Mouse (Mus musculus): ENCODE data around the gene Vmn1r86. TPM values are rescaled to one million over a fixed set of nuclear protein-coding genes. Genes with fewer than 3 reads are reported as not detected.
"Not testable (repeated sequence)": the region's sequence is repeated elsewhere in the genome, so short reads cannot be mapped to it uniquely, and the experiment has no call there.

Gene Vmn1r86
- total and polyA plus RNA-seq, 3 experiments: not detected

GRCm38 (mm10) chr7:13131856-13132255 lies 12.1 kb upstream of the Vmn1r86 start:
- no peak for TF ChIP-seq USF1 (IDR thresholded peaks at IDR 0.05; ENCODE audit: low read depth, low read length)
- TF ChIP-seq CHD1 (IDR thresholded peaks at IDR 0.05; ENCODE audit: low read depth, low read length): no peak
- no peak for TF ChIP-seq ZKSCAN1 (IDR thresholded peaks at IDR 0.05; ENCODE audit: borderline replicate concordance, low read depth, low read length)
- no peak for TF ChIP-seq MXI1 (IDR thresholded peaks at IDR 0.05; ENCODE audit: low read depth, low read length)
- TF ChIP-seq SMC3 (IDR thresholded peaks at IDR 0.05; ENCODE audit: low read depth, low read length): no peak
- no peak for TF ChIP-seq ELF1 (IDR thresholded peaks at IDR 0.05; ENCODE audit: low read depth, low read length)
- no peak for TF ChIP-seq MAFK (IDR thresholded peaks at IDR 0.05; ENCODE audit: insufficient replicate concordance, low read length)
- TF ChIP-seq POLR2AphosphoS2 (IDR thresholded peaks at IDR 0.05; ENCODE audit: low read depth, low read length): no peak
- no peak for TF ChIP-seq POLR2A (IDR thresholded peaks at IDR 0.05; ENCODE audit: low read depth, low read length)
- no peak for TF ChIP-seq USF2 (conservative IDR thresholded peaks at IDR 0.05; ENCODE audit: low read depth, low read length)
- no peak for TF ChIP-seq EP300 (IDR thresholded peaks at IDR 0.05; ENCODE audit: low read length)
- no peak for TF ChIP-seq TCF12 (IDR thresholded peaks at IDR 0.05; ENCODE audit: low read depth, low read length)
- TF ChIP-seq JUN (IDR thresholded peaks at IDR 0.05; ENCODE audit: insufficient read depth, low read depth, low read length): no peak
- TF ChIP-seq IRF4 (IDR thresholded peaks at IDR 0.05; ENCODE audit: low read depth, low read length): no peak
- TF ChIP-seq KAT2A (IDR thresholded peaks at IDR 0.05; ENCODE audit: insufficient replicate concordance, low read length): no peak
- no peak for TF ChIP-seq JUND (conservative IDR thresholded peaks at IDR 0.05; ENCODE audit: low read depth, low read length)
- TF ChIP-seq ZMIZ1 (IDR thresholded peaks at IDR 0.05; ENCODE audit: low read depth, low read length): no peak
- TF ChIP-seq E2F4 (IDR thresholded peaks at IDR 0.05; ENCODE audit: insufficient replicate concordance, low read depth, low read length): no peak
- TF ChIP-seq SIN3A (IDR thresholded peaks at IDR 0.05; ENCODE audit: low read length): no peak
- H3K4me2 ChIP-seq (ENCODE audit: insufficient read depth, low read depth, poor library complexity, severe bottlenecking): no peak overlapping the region
- in situ Hi-C loops (cut with MboI; ENCODE audit: low pct_ligation_motif_present, low pct_unique_long_range_greater_than_20kb, low sequenced_read_pairs) (no loop called here), dilution Hi-C loops (cut with MboI; ENCODE audit: extremely low pct_ligation_motif_present, extremely low pct_unique_long_range_greater_than_20kb, low sequenced_read_pairs) (no loop called here)
- H3K36me3 ChIP-seq (replicated peaks in 1 of 2; ENCODE audit: control insufficient read depth in 1 of 2, insufficient read depth in 1 of 2, low read length in 1 of 2): no peaks in the 10 kb centered on the region
- H3K4me3 ChIP-seq (replicated peaks in 1 of 3; ENCODE audit: low read depth in 2 of 3, low read length in 2 of 3, poor library complexity in 1 of 3): no peak overlapping the region
- no peak overlapping the region for H3K9ac ChIP-seq (ENCODE audit: insufficient read depth, low read depth)
- peaks cover 40% of the 10 kb centered on the region for H3K27me3 ChIP-seq (replicated peaks)
- no peak overlapping the region for H3K27ac ChIP-seq (ENCODE audit: insufficient read depth, low read depth)
- no peaks in the 10 kb centered on the region for H3K79me2 ChIP-seq (replicated peaks; ENCODE audit: control insufficient read depth, extremely low read depth, insufficient read depth, poor library complexity, severe bottlenecking)
- no peak for DNase-seq (ENCODE audit: extremely low read depth)
- H3K4me1 ChIP-seq (ENCODE audit: control insufficient read depth in 1 of 2, insufficient read depth in 2 of 2): no peaks in the 10 kb centered on the region
- H3K9me3 ChIP-seq (replicated peaks; ENCODE audit: low read length): no peaks in the 10 kb centered on the region

GRCm38 (mm10) chr7:13123554-13124153 lies 3.9 kb upstream of the Vmn1r86 start:
- DNase-seq (ENCODE audit: extremely low read depth); H3K9me3 ChIP-seq (replicated peaks; ENCODE audit: low read length); H3K79me2 ChIP-seq (replicated peaks; ENCODE audit: control insufficient read depth, extremely low read depth, insufficient read depth, poor library complexity, severe bottlenecking); H3K4me2 ChIP-seq (ENCODE audit: insufficient read depth, low read depth, poor library complexity, severe bottlenecking); H3K4me3 ChIP-seq (replicated peaks in 1 of 3; ENCODE audit: low read depth in 2 of 3, low read length in 2 of 3, poor library complexity in 1 of 3); in situ Hi-C loops (cut with MboI; ENCODE audit: low pct_ligation_motif_present, low pct_unique_long_range_greater_than_20kb, low sequenced_read_pairs); H3K36me3 ChIP-seq (replicated peaks in 1 of 2; ENCODE audit: control insufficient read depth in 1 of 2, insufficient read depth in 1 of 2, low read length in 1 of 2); dilution Hi-C loops (cut with MboI; ENCODE audit: extremely low pct_ligation_motif_present, extremely low pct_unique_long_range_greater_than_20kb, low sequenced_read_pairs); H3K4me1 ChIP-seq (ENCODE audit: control insufficient read depth in 1 of 2, insufficient read depth in 2 of 2); H3K27ac ChIP-seq (ENCODE audit: insufficient read depth, low read depth); H3K9ac ChIP-seq (ENCODE audit: insufficient read depth, low read depth): not testable (repeated sequence)
- H3K27me3 ChIP-seq (replicated peaks): peaks cover 21% of the 10 kb centered on the region
